Mouse (Mus musculus): ENCODE measurements around the gene Exd2. TPM values are rescaled to one million over a fixed set of nuclear protein-coding genes. Genes with fewer than 3 reads are reported as not detected.

Exd2 gene
- 37.1 TPM for polyA plus RNA-seq (2017; shearing (Covaris generic))

DNA sequence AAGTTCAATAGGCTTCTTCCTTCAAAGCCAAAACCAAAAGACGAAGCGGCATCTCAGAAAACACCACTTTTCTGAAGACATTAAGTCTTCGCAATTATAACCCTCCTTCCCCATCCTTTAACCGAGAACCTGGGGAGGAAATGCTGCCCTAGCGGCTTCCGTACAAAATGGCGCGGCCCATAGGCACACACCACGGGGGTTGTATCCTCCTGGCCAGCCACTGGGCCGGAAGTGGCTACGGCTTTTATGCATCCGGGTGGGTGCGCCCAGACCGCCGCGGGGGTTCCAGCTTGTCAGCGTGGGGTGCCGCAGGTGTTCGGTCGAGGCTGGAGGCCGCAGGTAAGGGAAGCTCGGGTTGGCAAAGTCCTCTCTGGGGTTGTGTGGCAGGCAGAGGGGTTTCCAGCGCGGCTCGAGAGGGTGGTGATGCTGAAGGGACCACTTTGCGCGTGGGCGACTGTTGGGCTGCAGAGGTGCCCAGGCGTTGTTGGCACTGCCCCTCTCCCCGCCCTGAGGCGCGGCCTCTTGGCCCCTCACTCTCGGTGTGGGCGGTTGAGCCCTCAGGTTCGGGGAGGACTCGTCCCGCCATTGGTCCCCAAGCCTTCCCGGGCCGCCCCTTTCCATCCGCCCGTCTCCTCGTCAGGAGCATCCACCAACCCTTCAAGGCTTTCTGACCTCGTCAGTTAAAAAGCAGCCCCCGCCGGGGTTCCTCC, at the start of gene Exd2:
Gene Exd2 (plus strand): TSS at position 154 of the 710 bp plus-strand sequence.

DNA sequence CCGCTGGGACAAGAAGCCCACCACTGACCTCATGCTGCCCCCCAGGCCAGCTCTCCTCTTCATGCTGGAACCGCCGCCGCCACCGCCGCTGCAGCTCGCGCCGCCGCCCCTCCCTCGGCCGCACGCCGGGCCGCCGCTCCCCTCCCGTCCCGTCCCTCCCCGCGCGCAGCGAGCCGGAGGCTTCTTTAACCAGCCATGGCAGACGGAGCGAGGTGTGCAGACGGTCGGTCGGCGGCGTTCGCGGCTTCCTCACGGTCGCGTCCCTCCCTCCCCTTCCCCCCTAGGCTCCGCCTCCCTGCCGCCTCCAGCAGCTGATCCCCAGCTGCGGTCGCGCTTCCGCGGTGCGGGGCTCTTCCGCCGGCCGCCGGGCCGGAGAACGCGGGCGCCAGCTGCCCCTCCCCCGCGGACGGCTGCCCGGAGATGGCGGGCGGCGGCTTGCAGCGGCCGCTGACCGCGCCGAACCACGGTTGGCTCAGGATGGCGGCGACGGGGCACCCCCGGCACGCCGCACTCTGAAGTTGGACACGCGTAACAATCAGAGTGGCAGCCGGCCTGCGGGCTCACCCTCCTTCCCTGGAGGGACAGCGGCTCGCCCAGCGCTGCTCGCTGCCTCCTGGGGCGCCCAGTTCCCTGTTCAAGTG, 26.4 kb upstream of the Exd2 start, which contains the start of gene Dcaf5:
Gene Dcaf5 (minus strand): TSS at position 266 of the 641 bp plus-strand sequence.

DNA sequence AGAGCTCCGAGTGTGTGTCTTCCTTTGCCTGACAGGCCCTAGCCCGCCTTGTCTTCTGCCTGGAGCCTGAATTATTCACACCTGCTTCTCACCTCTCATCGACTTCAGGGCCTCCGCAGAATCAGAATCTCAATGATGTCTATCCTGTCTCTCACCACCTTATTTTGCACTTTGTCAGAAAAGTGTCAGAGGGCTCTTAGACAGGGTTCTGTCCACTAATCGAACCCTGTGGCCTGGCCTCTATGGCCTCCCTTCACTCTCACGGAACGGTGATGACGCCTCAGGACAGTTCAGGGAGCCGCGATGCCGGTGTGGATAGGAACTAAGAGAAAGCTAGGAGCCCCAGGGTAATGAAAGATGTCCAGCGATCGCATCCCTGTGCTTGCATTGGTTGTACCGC, 55.1 kb downstream of the Exd2 start, which contains the start of gene Galnt16:
Gene Galnt16 (plus strand): TSS at position 301 of the 400 bp plus-strand sequence.

Other genes starting within 250 kb of the Exd2 start
- 17.5 TPM for gene Actn1, start 202.7 kb upstream of the Exd2 start, polyA plus RNA-seq (2017; shearing (Covaris generic))
- gene Dcaf5, start 26.5 kb upstream of the Exd2 start, polyA plus RNA-seq (2017; shearing (Covaris generic)): 61.1 TPM
- not detected for gene Galnt16, start 55.2 kb downstream of the Exd2 start, polyA plus RNA-seq (2017; shearing (Covaris generic))
- gene Slc39a9, start 180.8 kb downstream of the Exd2 start, polyA plus RNA-seq (2017; shearing (Covaris generic)): 25.0 TPM
- 44.9 TPM for gene Erh, start 181.2 kb downstream of the Exd2 start, polyA plus RNA-seq (2017; shearing (Covaris generic))
- not detected for gene Plekhd1, start 229.5 kb downstream of the Exd2 start, polyA plus RNA-seq (2017; shearing (Covaris generic))

Measured in effector memory CD4-positive, alpha-beta T cell, adult 5 months (primary cell).